ENCODE assay signal across 8 mouse cellular contexts in genomic region chr7:25686680-25687531, GRCm38 (mm10). TPM values are rescaled to one million over a fixed set of nuclear protein-coding genes. Genes with fewer than 3 reads are reported as not detected.
DNase-seq lines count a peak whose midpoint lies in the region; ATAC-seq lines count a peak whose summit lies in the region.

Gene Tgfb1, plus strand, starts transcription at chr7:25687002.

- peaks cover 93% of the 10 kb centered on the region for H3K4me1 ChIP-seq in erythroblast, embryonic 14.5 days (ENCODE audit: control insufficient read depth)
- peaks cover 16% of the 10 kb centered on the region for H3K4me1 ChIP-seq in heart, embryonic 16.5 days (ENCODE audit: control insufficient read depth, insufficient read depth, low read length)

- under 1% methylated on average over 63 of the region's 69 CpGs for WGBS in heart, embryonic 16.5 days

- no peaks in the 10 kb centered on the region for H3K9me3 ChIP-seq in erythroblast, embryonic 14.5 days (ENCODE audit: control insufficient read depth, low read length)
- H3K9me3 ChIP-seq in heart, embryonic 16.5 days (replicated peaks; ENCODE audit: control insufficient read depth, low read length): no peaks in the 10 kb centered on the region

- H3K9ac ChIP-seq in heart, embryonic 16.5 days (ENCODE audit: low read length): peak within 1 kb of the TSS; percentile 80

- H3K36me3 ChIP-seq in erythroblast, embryonic 14.5 days (ENCODE audit: control insufficient read depth): peaks cover 53% of the 10 kb centered on the region
- H3K36me3 ChIP-seq in heart, embryonic 16.5 days (ENCODE audit: control insufficient read depth, insufficient read depth): no peaks in the 10 kb centered on the region

- DNase-seq in A20 (ENCODE audit: low read depth, low spot score) (peak; percentile 90), adipocyte (ENCODE audit: low spot score) (peak; percentile 64)
- peak; percentile 87 for DNase-seq in kidney, postnatal 14 days
- peak; percentile 62 for DNase-seq in skeletal muscle tissue, adult 2 months (ENCODE audit: low read depth, low spot score)
- peak; percentile 81 for DNase-seq in yolk sac, embryonic 10.5 days (ENCODE audit: low spot score)

- H3K4me2 ChIP-seq in heart, embryonic 16.5 days (ENCODE audit: low read depth, low read length): peak within 1 kb of the TSS; percentile 97

- ATAC-seq in heart, embryonic 16.5 days (replicated peaks; ENCODE audit: extremely low read depth, insufficient read depth, low FRiP score): peak; percentile 23
- ATAC-seq in megakaryocyte, adult 5-6 weeks (ENCODE audit: poor library complexity, severe bottlenecking): peak; percentile 51

- H3K27ac ChIP-seq in heart, embryonic 16.5 days (ENCODE audit: low read length): peak within 1 kb of the TSS; percentile 75

- peak within 1 kb of the TSS; percentile 84 for H3K4me3 ChIP-seq in erythroblast, embryonic 14.5 days (replicated peaks)
- peak within 1 kb of the TSS; percentile 64 for H3K4me3 ChIP-seq in heart, embryonic 16.5 days (ENCODE audit: low read length)

- H3K27me3 ChIP-seq in erythroblast, embryonic 14.5 days (ENCODE audit: control insufficient read depth): no peaks in the 10 kb centered on the region; the same call in 1 of the 2 replicates
- 0 out of 2 replicates have a peak, but pooled peaks cover 2% of the 10 kb centered on the region for H3K27me3 ChIP-seq in heart, embryonic 16.5 days (ENCODE audit: control insufficient read depth, insufficient read depth, low read length)

RNA-seq across cellular contexts. Expression of gene Tgfb1, which starts in this region (rescaled TPM):
- polyA plus RNA-seq in erythroblast, embryonic 14.5 days (2012): 21.9 and 23.6 TPM in 2 replicates
- polyA plus RNA-seq in heart, embryonic 16.5 days (2015; fragmentation: Nextera tagmentation; extraction: Ambion mirVana): 3.6 and 3.8 TPM in 2 replicates
- total RNA-seq in megakaryocyte, adult 5-6 weeks (2015): 281 and 286 TPM in 2 replicates
- total RNA-seq in megakaryocyte, adult 5-6 weeks (2017): 42.2 and 47.4 TPM in 2 replicates

Comparison
In these comparisons a context has a peak if more than half of its experiments do, and no peak if none do; other contexts are left out.
1. Peak in every context shown above with its lines: DNase-seq, ATAC-seq, H3K4me3 ChIP-seq and H3K27ac ChIP-seq.